Mouse (Mus musculus) midbrain, embryonic 14.5 days (tissue): ENCODE measurements around the gene Art2b. TPM values are rescaled to one million over a fixed set of nuclear protein-coding genes. Genes with fewer than 3 reads are reported as not detected.
"Not testable (repeated sequence)": the region's sequence is repeated elsewhere in the genome, so short reads cannot be mapped to it uniquely, and the experiment has no call there.

ENCODE experiments used
- ATAC-seq: fragments of 200-750 bp; cut with Nextera tagmentation; 2 replicates; pipeline ENCODE4 v1.8.0; 2017; ENCODE audit warnings: moderate number of reproducible peaks, moderate library complexity; ENCODE audit not compliant: low FRiP score, low TSS enrichment
- DNase-seq: peaks from one replicate; pipeline ENCODE4 v3.0.0-alpha.2; 2015
- H3K27ac ChIP-seq: fragments of 300-500 bp; sonication (generic); replicated peaks from 2 replicates; pipeline ENCODE4 v1.5.1; 2014; ENCODE audit warnings: mild to moderate bottlenecking, low read depth, low read length, moderate library complexity
- H3K27me3 ChIP-seq: fragments of 300-500 bp; sonication (generic); 2 replicates; pipeline ENCODE4 v1.6.1; 2014; ENCODE audit warnings: low read length, control low read depth, mixed read lengths; ENCODE audit not compliant: control insufficient read depth, insufficient read depth
- H3K36me3 ChIP-seq: fragments of 300-500 bp; sonication (generic); 2 replicates; pipeline ENCODE4 v1.6.1; 2014; ENCODE audit warnings: low read length, control low read depth; ENCODE audit not compliant: control insufficient read depth, insufficient read depth
- H3K4me1 ChIP-seq: fragments of 300-500 bp; sonication (generic); 2 replicates; pipeline ENCODE4 v1.6.1; 2014; ENCODE audit warnings: mild to moderate bottlenecking, antibody characterized with exemption, low read length, control low read depth; ENCODE audit not compliant: control insufficient read depth, insufficient read depth
- H3K4me2 ChIP-seq: fragments of 300-500 bp; sonication (generic); 2 replicates; pipeline ENCODE4 v1.6.1; 2014; ENCODE audit warnings: mild to moderate bottlenecking, low read length, moderate library complexity
- H3K4me3 ChIP-seq: fragments of 300-500 bp; sonication (generic); replicated peaks from 2 replicates; pipeline ENCODE4 v1.5.1; 2014; ENCODE audit warnings: low read depth, low read length
- H3K9ac ChIP-seq: fragments of 300-500 bp; sonication (generic); replicated peaks from 2 replicates; pipeline ENCODE4 v1.6.1; 2014; ENCODE audit warnings: mild to moderate bottlenecking, low read length, moderate library complexity
- H3K9me3 ChIP-seq: fragments of 300-500 bp; sonication (generic); 2 replicates; pipeline ENCODE4 v1.6.1; 2016; ENCODE audit warnings: low read length, control low read depth, mixed read lengths; ENCODE audit not compliant: control insufficient read depth
- WGBS: fragments of 180-500 bp; shearing (Covaris S2); extraction: QIAGEN DNeasy Blood & Tissue Kit; methylation state at CpG from one replicate; pipeline ENCODE4 v1.1.7; 2014; 5-methylcytosine and 5-hydroxymethylcytosine counted together
- polyA plus RNA-seq: library from polyadenylated mRNA; unstranded; fragments of >200 nt; fragmentation: Nextera tagmentation; extraction: Ambion mirVana; gene quantifications from 2 replicates; pipeline ENCODE4 v1.2.1, GENCODE M21; 2014

Gene Art2b
- polyA plus RNA-seq, 1 experiment from 2014 or later = not detected

DNA sequence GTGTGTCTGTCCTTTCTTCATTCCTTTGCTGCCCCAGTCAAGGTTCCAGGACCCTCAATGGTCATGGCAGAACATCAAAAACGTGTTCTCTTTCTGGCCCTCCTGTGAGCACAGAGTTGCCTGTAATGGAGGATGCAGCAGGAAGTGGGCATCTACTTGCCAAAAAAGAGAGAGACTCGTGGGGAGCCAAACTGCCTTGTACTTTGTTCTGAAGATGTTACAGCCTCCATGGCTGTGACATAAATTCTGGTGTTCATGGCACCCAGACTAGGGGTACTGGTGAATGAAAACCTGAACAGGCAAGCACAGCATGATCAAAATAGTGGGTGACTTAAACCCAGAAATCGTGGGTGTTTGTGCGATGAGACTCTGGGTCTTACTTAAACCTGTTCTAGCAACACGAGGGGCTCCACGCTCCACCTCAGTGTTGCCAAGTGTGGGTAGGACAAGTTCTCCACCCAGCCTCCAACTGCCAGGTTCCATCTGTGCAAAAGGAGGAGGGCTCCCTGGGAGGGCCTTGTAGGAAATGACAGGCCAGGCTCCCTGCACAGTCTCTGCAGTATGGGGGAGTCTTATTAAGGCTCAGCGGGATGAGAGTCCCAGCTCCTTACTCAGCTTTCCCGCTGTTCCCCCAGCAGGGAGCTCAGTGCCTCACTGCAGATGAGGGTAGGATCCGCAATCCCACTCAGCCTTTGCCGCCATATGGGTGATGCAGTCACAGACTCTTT lies 32.2 kb upstream of the Art2b start:
- DNase-seq (no peak), ATAC-seq (no peak)
- Histone ChIP-seq H3K9ac (no peak overlapping the region), H3K4me3 (no peak overlapping the region), H3K4me1 (no peaks in the 10 kb centered on the region), H3K4me2 (no peak overlapping the region), H3K27ac (no peak overlapping the region), H3K27me3 (no peaks in the 10 kb centered on the region), H3K9me3 (no peaks in the 10 kb centered on the region), H3K36me3 (no peaks in the 10 kb centered on the region)
- 68% methylated on average over 10 of the region's 10 CpGs for WGBS

DNA sequence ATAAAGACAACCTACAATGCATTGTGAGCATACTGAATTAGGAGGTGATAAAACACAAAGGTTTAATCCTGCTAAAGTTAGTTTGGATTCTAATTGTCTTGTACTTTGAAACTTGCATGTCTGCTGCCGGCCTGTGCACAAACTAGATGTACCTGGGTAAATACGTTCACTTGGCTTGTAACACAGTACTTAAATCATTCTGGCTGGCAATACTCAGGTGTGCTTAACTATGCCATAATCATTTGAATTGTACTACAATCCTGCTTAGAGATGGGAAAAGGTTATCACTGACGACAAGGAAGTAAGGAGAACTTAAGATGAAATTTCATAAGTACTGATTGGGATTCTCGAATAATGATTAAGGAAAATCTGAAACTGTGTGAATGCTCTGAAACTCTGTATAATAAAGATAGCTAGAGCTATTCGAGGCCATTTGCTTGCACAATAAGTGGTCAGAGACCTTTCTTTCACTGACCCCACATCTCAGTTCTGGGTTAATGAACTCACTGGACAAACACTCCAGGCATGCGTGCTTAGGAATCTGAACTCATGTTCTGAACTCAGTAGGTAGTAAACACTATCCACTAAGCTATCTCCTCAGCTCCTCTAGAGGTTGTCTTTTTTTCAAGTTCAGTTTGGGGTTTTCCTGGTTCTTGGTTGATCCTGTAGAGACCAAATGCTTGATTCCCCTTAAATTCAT lies 30.9 kb upstream of the Art2b start:
- no peaks in the 10 kb centered on the region for H3K4me1 ChIP-seq
- H3K4me2 ChIP-seq = no peak overlapping the region
- no peak overlapping the region for H3K9ac ChIP-seq
- H3K9me3 ChIP-seq = no peaks in the 10 kb centered on the region
- H3K27ac ChIP-seq = no peak overlapping the region
- WGBS = 89% methylated on average over 6 of the region's 6 CpGs
- H3K27me3 ChIP-seq = no peaks in the 10 kb centered on the region
- H3K4me3 ChIP-seq = no peak overlapping the region
- DNase-seq (no peak), ATAC-seq (no peak)
- no peaks in the 10 kb centered on the region for H3K36me3 ChIP-seq

DNA sequence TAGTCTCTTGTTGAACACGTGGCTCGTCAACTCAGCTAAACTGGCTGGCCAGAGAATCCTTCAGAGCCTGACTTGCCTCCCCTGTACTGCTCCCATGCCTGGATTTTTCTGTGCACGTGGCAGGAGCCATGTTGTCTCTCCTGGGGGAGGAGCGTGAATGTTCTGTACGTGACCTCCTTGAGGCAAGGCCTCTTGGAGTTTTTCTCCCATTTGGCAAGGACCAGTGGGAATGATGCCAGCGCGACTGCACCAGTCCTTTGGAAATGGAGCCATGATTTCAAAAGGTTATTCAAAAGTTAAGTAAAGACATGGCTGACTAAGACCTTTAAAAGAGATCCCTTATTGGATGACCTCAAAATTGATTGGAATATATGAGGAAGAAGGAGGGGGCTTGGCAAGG lies 30.0 kb upstream of the Art2b start:
- whole genome bisulfite sequencing = 87% methylated on average over 7 of the region's 7 CpGs
- H3K9ac ChIP-seq = no peak overlapping the region

DNA sequence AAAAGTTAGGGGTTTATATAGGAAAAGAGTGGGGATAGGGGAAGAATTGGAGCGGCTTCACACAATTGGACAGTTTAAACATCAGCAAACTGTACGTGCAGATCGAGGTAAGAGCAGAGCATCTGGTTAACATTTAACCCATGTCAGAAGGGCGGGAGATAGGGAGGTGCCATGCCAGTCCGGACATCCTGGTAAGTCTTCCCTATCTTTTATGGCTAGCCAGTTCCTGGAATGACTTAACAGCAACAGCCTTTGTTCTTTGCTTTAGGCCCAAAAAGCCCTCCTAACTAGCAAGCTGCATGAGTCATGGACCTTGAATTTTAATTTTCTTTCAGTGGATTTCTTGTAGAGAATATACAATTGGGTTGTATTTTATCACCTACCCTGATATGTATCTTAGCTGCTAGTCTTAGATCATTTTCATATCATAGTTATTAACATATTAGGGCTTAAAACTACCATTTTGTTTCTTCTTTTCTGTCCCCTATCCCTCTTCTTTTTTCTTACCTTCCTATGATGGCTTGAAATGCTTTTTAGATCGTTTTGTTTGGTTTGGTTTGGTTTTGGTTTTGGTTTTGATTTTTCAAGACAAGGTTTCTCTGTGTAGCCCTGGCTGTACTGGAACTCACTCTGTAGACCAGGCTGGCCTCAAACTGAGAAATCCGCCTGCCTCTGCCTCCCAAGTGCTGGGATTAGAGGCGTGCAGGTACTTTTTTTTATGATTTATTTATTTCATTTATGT lies 27.6 kb upstream of the Art2b start:
- not testable (repeated sequence) for DNase-seq, H3K9me3 ChIP-seq, ATAC-seq, H3K27ac ChIP-seq, H3K36me3 ChIP-seq, H3K4me1 ChIP-seq, H3K4me3 ChIP-seq, H3K27me3 ChIP-seq, H3K4me2 ChIP-seq, H3K9ac ChIP-seq
- WGBS = 90% methylated on average over 8 of the region's 8 CpGs

More for the DNA sequence above, 30.0 kb upstream of the Art2b start:
- no peaks in the 10 kb centered on the region for H3K27me3 ChIP-seq
- no peak overlapping the region for H3K4me2 ChIP-seq
- H3K36me3 ChIP-seq = no peaks in the 10 kb centered on the region
- H3K4me1 ChIP-seq = no peaks in the 10 kb centered on the region
- no peaks in the 10 kb centered on the region for H3K9me3 ChIP-seq
- DNase-seq = no peak
- H3K27ac ChIP-seq = no peak overlapping the region
- no peak for ATAC-seq
- no peak overlapping the region for H3K4me3 ChIP-seq

DNA sequence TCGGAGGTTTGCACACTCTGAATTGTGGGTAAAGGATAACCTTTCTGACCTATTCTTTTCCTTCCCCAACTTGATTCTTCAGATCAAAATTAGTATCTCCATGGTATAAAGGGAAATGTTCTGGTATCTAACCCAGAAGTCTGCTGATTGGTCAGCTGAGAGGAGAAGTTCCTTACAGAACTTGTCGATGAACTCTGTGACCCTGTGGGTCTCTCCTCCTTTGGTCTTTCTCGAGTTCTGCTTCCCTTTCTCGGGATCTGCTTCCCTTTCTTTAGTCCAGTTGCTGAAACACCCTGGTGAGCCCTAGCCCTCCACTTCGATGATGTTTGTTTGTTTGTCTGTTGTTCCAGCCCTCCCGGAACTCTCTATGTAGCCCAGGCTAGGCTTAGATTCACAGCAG lies 22.4 kb upstream of the Art2b start:
- DNase-seq (no peak), ATAC-seq (no peak)
- Histone ChIP-seq H3K27me3 (no peaks in the 10 kb centered on the region), H3K4me3 (no peak overlapping the region), H3K4me2 (no peak overlapping the region), H3K4me1 (no peaks in the 10 kb centered on the region), H3K9me3 (no peaks in the 10 kb centered on the region), H3K9ac (no peak overlapping the region), H3K36me3 (no peaks in the 10 kb centered on the region), H3K27ac (no peak overlapping the region)
- 75% methylated on average over 6 of the region's 6 CpGs for WGBS

DNA sequence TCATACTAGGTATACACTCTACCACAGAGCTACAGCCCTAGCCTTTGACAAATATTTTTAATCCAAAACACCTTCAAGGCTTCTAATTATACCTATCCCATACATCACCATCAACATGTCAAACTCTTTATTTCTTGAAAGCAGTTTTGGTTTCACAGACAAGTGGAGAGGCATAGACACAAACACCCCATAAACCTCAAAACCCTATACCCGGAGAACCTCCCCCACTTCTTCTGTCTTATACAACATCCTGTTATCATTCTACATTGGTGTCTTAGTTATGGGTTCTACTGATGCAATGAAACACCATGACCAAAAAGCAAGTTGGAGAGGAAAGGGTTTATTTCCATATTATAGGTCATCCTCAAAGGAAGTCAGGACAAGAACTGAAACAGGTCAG lies 15.0 kb upstream of the Art2b start:
- 98% methylated on average over 1 of the region's 1 CpGs for WGBS

DNA sequence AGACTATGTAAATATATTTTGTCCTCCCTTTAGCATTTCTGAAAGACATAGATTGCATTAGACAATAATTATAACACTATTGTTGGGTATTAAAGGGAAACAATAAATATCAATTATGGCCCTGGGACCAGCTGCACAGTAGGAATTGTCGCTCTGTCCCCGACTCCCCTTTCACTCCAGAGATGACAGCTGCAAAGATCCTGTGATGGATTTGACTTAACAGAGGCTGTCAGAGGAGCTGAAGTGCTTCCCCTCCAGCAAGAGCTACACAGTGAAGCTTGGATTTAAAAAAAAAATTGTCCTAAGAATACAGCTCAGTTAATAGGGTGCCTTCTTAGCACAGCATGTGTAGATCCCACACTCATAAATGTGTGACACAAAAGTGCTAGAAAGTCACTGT lies 13.1 kb upstream of the Art2b start:
- Histone ChIP-seq H3K4me2 (no peak overlapping the region), H3K9me3 (no peaks in the 10 kb centered on the region), H3K4me3 (no peak overlapping the region), H3K9ac (no peak overlapping the region), H3K36me3 (no peaks in the 10 kb centered on the region), H3K27me3 (no peaks in the 10 kb centered on the region), H3K4me1 (no peaks in the 10 kb centered on the region), H3K27ac (no peak overlapping the region)
- no peak for DNase-seq
- WGBS = 40% methylated on average over 2 of the region's 2 CpGs
- no peak for ATAC-seq

More for the DNA sequence above, 15.0 kb upstream of the Art2b start:
- H3K4me1 ChIP-seq = no peaks in the 10 kb centered on the region
- DNase-seq (no peak), ATAC-seq (no peak)
- no peak overlapping the region for H3K4me3 ChIP-seq
- H3K4me2 ChIP-seq = no peak overlapping the region
- H3K27ac ChIP-seq = no peak overlapping the region
- H3K9me3 ChIP-seq = no peaks in the 10 kb centered on the region
- H3K9ac ChIP-seq = no peak overlapping the region
- no peaks in the 10 kb centered on the region for H3K36me3 ChIP-seq
- no peaks in the 10 kb centered on the region for H3K27me3 ChIP-seq

DNA sequence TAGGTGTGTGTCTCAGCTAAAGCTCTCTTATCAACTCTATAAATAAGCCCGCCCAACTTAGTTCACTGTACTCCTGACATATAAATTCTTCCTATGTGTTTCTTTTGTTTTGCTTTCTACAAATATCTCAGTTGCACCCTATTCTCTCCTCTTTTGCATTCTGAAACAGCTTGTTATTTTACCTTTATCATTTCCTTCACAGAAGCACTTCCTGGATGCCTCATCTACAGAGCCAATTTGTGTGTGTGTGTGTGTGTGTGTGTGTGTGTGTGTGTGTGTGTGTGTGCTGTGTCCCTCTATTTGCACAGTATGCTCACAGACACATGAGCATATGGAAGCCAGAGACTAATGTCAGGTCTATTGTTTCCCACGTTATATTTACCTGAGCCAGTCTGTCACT lies 9.6 kb upstream of the Art2b start:
- Histone ChIP-seq H3K36me3 (no peaks in the 10 kb centered on the region), H3K4me2 (no peak overlapping the region), H3K9ac (no peak overlapping the region), H3K27ac (no peak overlapping the region), H3K4me3 (no peak overlapping the region), H3K9me3 (no peaks in the 10 kb centered on the region), H3K4me1 (no peaks in the 10 kb centered on the region), H3K27me3 (no peaks in the 10 kb centered on the region)
- DNase-seq (no peak), ATAC-seq (no peak)
- WGBS = 83% methylated on average over 2 of the region's 2 CpGs
